ENCODE assay signal across 18 mouse cellular contexts in genomic region chr6:4528439-4528838, GRCm38 (mm10).
"Had no signal": no experiment of that assay in that cellular context is flagged by ENCODE, and none has a peak within 500 bp of the region (broad histone marks: within the 10 kb centered on the region; RNA-seq: fewer than 3 reads in every experiment).

No protein-coding gene starts in this region.

- DNase-seq: kidney, adult 11 months; kidney, adult 9 months; kidney, postnatal 36 days; liver; liver, embryonic 13.5 days; liver, postnatal 0 days; lung, postnatal 14 days; right cerebral cortex, postnatal 14 days; thymus, adult 2 months; thymus, postnatal 25 days had no signal

- H3K4me1 ChIP-seq: liver, embryonic 13.5 days; lung, embryonic 15.5 days; megakaryocyte, embryonic 14.5 days; stomach, embryonic 15.5 days had no signal

- H3K4me3 ChIP-seq: left cerebral cortex, adult 2 months; liver, embryonic 13.5 days; lung, embryonic 15.5 days; megakaryocyte, embryonic 14.5 days; stomach, embryonic 15.5 days had no signal

- ATAC-seq: liver, postnatal 0 days; midbrain, embryonic 16.5 days had no signal

- H3K9me3 ChIP-seq: liver, embryonic 13.5 days; lung, embryonic 15.5 days; megakaryocyte, embryonic 14.5 days; stomach, embryonic 15.5 days had no signal

- H3K9ac ChIP-seq: liver, embryonic 13.5 days; liver, postnatal 0 days; lung, embryonic 15.5 days; stomach, embryonic 15.5 days had no signal

- H3K36me3 ChIP-seq: liver, embryonic 13.5 days had no signal

- H3K27me3 ChIP-seq: liver, embryonic 13.5 days; lung, embryonic 15.5 days; stomach, embryonic 15.5 days had no signal

- H3K27ac ChIP-seq: kidney, postnatal 0 days; left cerebral cortex, adult 2 months; liver, embryonic 13.5 days; lung, embryonic 15.5 days; macrophage; stomach, embryonic 15.5 days had no signal

- H3K4me2 ChIP-seq: liver, embryonic 13.5 days; lung, embryonic 15.5 days; midbrain, embryonic 11.5 days; stomach, embryonic 15.5 days had no signal
